Mouse (Mus musculus) ES-E14 (cell line): ENCODE measurements around the gene Amotl1. TPM values are rescaled to one million over a fixed set of nuclear protein-coding genes. Genes with fewer than 3 reads are reported as not detected.

Experiments used
- DNase-seq: peaks from one replicate; pipeline ENCODE4 v3.0.0-alpha.2; 2013; ENCODE audit warnings: low read depth, low spot score
- H3K27ac ChIP-seq: 2 replicates; pipeline ENCODE4 v1.5.1; 2012; ENCODE audit warnings: low read depth, mild to moderate bottlenecking, low read length, moderate library complexity, mixed read lengths; ENCODE audit not compliant: poor library complexity, insufficient read depth, severe bottlenecking
- H3K36me3 ChIP-seq: 2 replicates; pipeline ENCODE4 v1.6.1; 2012; ENCODE audit warnings: mild to moderate bottlenecking, low read length, moderate library complexity, mixed read lengths; ENCODE audit not compliant: control insufficient read depth, poor library complexity, insufficient read depth, severe bottlenecking
- H3K4me1 ChIP-seq, 2 experiments: fragments of 150-350 bp in 1 of 2; sonication (generic) in 1 of 2; 2 replicates each; pipeline ENCODE4 v1.6.1; 2012; ENCODE audit warnings: low read length in 2 of 2, mild to moderate bottlenecking in 1 of 2, mixed read lengths in 1 of 2; ENCODE audit not compliant: control insufficient read depth in 2 of 2, insufficient read depth in 2 of 2, poor library complexity in 1 of 2
- H3K4me3 ChIP-seq, 2 experiments: fragments of 150-350 bp in 1 of 2; sonication (generic) in 1 of 2; 2 replicates each; pipeline ENCODE4 v1.5.1; 2012; ENCODE audit warnings: low read length in 2 of 2, low read depth in 1 of 2, mild to moderate bottlenecking in 1 of 2, mixed read lengths in 1 of 2; ENCODE audit not compliant: insufficient read depth in 1 of 2, poor library complexity in 1 of 2, severe bottlenecking in 1 of 2
- H3K9ac ChIP-seq: 2 replicates; pipeline ENCODE4 v1.6.1; 2012; ENCODE audit warnings: low read depth, mild to moderate bottlenecking, low read length, mixed read lengths; ENCODE audit not compliant: poor library complexity, insufficient read depth, severe bottlenecking
- H3K9me3 ChIP-seq: fragments of 150-350 bp; sonication (generic); 2 replicates; pipeline ENCODE4 v1.6.1; 2012; ENCODE audit warnings: low read depth, mild to moderate bottlenecking, low read length; ENCODE audit not compliant: control insufficient read depth, insufficient read depth
- CHD2 ChIP-seq: IDR thresholded peaks from 2 replicates; pipeline ENCODE4 v1.6.1; 2014; ENCODE audit warnings: mild to moderate bottlenecking, low read depth, low read length, inconsistent platforms
- HCFC1 ChIP-seq: IDR thresholded peaks from 2 replicates; pipeline ENCODE4 v1.6.1; 2012; ENCODE audit warnings: low read length, inconsistent platforms, borderline replicate concordance; ENCODE audit not compliant: insufficient read depth
- MAFK ChIP-seq: IDR thresholded peaks from 2 replicates; pipeline ENCODE4 v1.6.1; 2014; ENCODE audit warnings: mild to moderate bottlenecking, low read depth, low read length, inconsistent platforms; ENCODE audit not compliant: insufficient read depth
- ZC3H11A ChIP-seq: IDR thresholded peaks from 2 replicates; pipeline ENCODE4 v1.6.1; 2012; ENCODE audit warnings: low read depth, mild to moderate bottlenecking, inconsistent platforms, low read length, borderline replicate concordance
- ZNF384 ChIP-seq: IDR thresholded peaks from 2 replicates; pipeline ENCODE4 v1.6.1; 2012; ENCODE audit warnings: low read depth, low read length, inconsistent platforms
- in situ Hi-C, 2 experiments: fragments of 600-800 bp; cut with MboI; formaldehyde crosslinking; loops; one replicate each; pipeline ENCODE4 v1.15.1; 2025; ENCODE audit warnings: low sequenced_read_pairs in 2 of 2, inconsistent platforms in 1 of 2; ENCODE audit not compliant: unreplicated experiment in 2 of 2
- total RNA-seq: library from RNA; depleted of rRNA; stranded (reverse); fragments of 300-350 nt; gene quantifications from 2 replicates; pipeline ENCODE4 v1.2.3, GENCODE M21; 2012

Gene Amotl1
- total RNA-seq, 1 experiment = 24.6 TPM

DNA sequence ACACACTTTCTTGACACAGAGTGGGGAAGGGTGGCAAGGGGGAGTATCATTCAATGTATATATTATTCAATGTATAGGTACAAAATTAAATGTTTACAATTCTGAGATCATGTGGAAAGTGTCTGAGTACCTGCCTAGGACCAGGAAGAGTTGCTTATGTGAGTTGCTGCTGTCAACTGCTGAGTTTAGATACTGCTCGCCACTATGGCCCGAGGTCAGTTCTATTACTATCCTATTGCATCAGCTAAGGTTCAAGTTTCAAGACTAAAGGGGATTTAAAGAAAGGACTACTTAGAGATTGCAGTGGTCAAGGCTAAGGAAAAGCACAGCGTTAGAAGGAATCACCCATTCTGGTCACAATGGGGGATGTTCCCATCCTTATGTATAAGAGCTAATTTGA, 18.9 kb downstream of the Amotl1 start:
- Histone ChIP-seq H3K36me3 (no peaks in the 10 kb centered on the region), H3K4me1 (peaks cover 0 to 4% of the 10 kb centered on the region in 2 experiments; a peak in 1 of 4 replicates), H3K9me3 (no peaks in the 10 kb centered on the region), H3K4me3 (no peak overlapping the region), H3K9ac (no peak overlapping the region), H3K27ac (no peak overlapping the region)
- no peak for DNase-seq
- TF ChIP-seq MAFK = no peak
- TF ChIP-seq ZNF384 = no peak
- no peak for TF ChIP-seq ZC3H11A
- in situ Hi-C loops = no loop called here

GRCm38 (mm10) chr9:14625024-14625423, 19.8 kb downstream of the Amotl1 start:
- Histone ChIP-seq H3K27ac (no peak overlapping the region), H3K4me3 (no peak overlapping the region), H3K9me3 (no peaks in the 10 kb centered on the region), H3K4me1 (peaks cover 0 to 4% of the 10 kb centered on the region in 2 experiments; a peak in 1 of 4 replicates), H3K9ac (no peak overlapping the region), H3K36me3 (no peaks in the 10 kb centered on the region)
- in situ Hi-C loops = no loop called here
- no peak for DNase-seq
- TF ChIP-seq ZNF384 (no peak), ZC3H11A (no peak), CHD2 (no peak), HCFC1 (no peak), MAFK (no peak)

DNA sequence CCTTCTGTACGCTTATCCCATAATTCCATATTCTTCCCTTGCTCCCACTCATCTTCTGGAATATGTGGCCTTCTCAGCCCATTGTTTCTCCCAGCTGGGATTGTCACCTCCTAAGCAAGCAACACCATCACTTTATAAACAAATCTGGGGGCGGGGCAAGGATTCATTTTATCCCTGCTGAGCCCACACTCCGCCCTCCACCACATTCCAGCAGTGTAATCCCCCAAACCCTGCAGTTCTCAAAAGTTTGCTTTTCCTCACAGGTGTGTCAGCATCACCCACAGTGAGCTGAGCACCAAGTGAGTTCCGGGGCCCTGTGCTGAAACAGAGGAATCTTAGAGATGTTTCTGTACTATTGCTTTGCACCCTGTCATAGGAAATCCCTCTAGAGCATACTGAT, 20.9 kb downstream of the Amotl1 start:
- no peak overlapping the region for H3K27ac ChIP-seq
- H3K4me3 ChIP-seq = no peak overlapping the region
- H3K9ac ChIP-seq = no peak overlapping the region
- in situ Hi-C loops = no loop called here
- no peaks in the 10 kb centered on the region for H3K36me3 ChIP-seq
- H3K9me3 ChIP-seq = no peaks in the 10 kb centered on the region
- DNase-seq = no peak
- no peak for TF ChIP-seq CHD2
- no peak for TF ChIP-seq ZC3H11A
- no peak for TF ChIP-seq MAFK
- no peak for TF ChIP-seq ZNF384
- peaks cover 0 to 4% of the 10 kb centered on the region in 2 experiments; a peak in 1 of 4 replicates for H3K4me1 ChIP-seq

DNA sequence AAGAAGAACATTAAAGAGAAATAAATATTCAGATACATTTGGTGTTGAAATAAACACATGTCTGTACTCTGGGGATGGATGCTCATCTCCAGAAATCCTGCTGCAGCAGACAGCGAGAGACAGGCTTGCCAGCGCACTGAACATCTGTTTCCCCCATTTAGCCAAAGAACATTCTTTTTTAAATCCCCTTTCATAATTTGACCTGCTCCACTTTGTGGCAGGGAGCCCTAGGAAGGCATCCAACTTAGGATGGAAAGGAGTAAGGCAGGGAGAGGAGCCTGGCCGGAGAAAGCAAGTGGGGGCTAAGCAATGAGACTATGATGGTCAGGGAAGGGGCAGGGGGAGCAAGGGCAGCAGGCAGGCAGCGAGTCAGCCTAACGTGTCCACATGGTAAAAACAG, 21.6 kb downstream of the Amotl1 start:
- Histone ChIP-seq H3K4me3 (no peak overlapping the region), H3K9me3 (no peaks in the 10 kb centered on the region), H3K36me3 (no peaks in the 10 kb centered on the region), H3K9ac (no peak overlapping the region), H3K27ac (no peak overlapping the region), H3K4me1 (peaks cover 0 to 4% of the 10 kb centered on the region in 2 experiments; a peak in 1 of 4 replicates)
- TF ChIP-seq ZNF384 (no peak), HCFC1 (no peak), ZC3H11A (no peak), CHD2 (no peak), MAFK (no peak)
- in situ Hi-C loops = no loop called here
- DNase-seq = no peak

- in situ Hi-C loops = no loop called here
- Histone ChIP-seq H3K9ac (no peak overlapping the region), H3K27ac (no peak overlapping the region), H3K4me1 (peaks cover 0 to 4% of the 10 kb centered on the region in 2 experiments; a peak in 1 of 4 replicates), H3K4me3 (no peak overlapping the region), H3K9me3 (no peaks in the 10 kb centered on the region), H3K36me3 (no peaks in the 10 kb centered on the region)
- TF ChIP-seq ZNF384 (no peak), HCFC1 (no peak), ZC3H11A (no peak), MAFK (no peak), CHD2 (no peak)
- no peak for DNase-seq
Observed at GRCm38 (mm10) chr9:14622848-14623247, 22.0 kb downstream of the Amotl1 start.
